Mouse (Mus musculus): ENCODE data around the gene Ndufa11.

DNA sequence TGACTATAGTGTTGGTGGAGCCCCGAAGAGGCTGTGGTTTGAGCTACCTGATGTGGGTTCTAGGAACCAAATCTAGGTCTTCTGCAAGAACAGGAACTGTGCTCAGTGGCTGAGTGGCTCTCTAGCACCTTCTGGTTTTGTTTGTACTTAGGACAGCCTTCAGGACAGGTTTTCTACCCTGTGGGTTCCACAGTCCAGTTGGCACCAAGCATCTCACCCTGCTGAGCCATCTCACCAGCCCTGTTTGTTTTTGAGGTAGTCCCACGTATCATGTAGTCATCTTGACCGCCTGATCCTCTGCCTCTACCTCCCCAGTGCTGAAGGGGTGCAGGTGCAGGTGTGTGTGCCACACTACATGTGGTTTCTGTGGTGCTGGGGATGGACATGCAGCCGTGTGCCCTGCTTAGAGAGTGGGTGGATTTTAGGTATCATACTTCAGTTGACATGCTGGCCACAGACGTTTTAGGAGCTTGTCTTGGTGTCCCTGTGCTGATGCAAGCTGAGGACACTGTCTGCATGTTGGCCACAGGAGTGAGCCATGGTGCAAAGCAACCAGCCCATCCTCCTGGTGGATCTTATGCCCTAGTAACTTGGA, 33.9 kb upstream of the Ndufa11 start:
- TF ChIP-seq CTCF (IDR thresholded peaks at IDR 0.05; ENCODE audit: extremely low read depth, insufficient read depth, insufficient read length, insufficient replicate concordance) (no peak), POLR2A (IDR thresholded peaks at IDR 0.05; ENCODE audit: low read depth, low read length) (no peak)
